Mouse (Mus musculus) kidney, postnatal 25 days (tissue): Measurements from ENCODE around the gene C1qtnf2.
A peak's percentile ranks its signal among the peaks of the same experiment; 100 is the strongest.

Experiments
- DNase-seq, 2 experiments: peaks; one replicate each; pipeline ENCODE4 v3.0.0; 2021; ENCODE audit warnings: mixed read lengths in 2 of 2

C1qtnf2 gene

GRCm38 (mm10) chr11:43537074-43537473, 63.0 kb downstream of the C1qtnf2 start:
- peak in 1 of 2 experiments; percentile 52 for DNase-seq

- DNase-seq, result no peak
Measured at GRCm38 (mm10) chr11:43539863-43540262, 65.8 kb downstream of the C1qtnf2 start.
